Mouse (Mus musculus): ENCODE measurements at regions not wholly inside any gene's neighbourhood (a gene's known extent, or its start where the extent isn't known, plus 50 kb on each side); places are given as distances from the start of the nearest gene placed in this dataset.

DNA sequence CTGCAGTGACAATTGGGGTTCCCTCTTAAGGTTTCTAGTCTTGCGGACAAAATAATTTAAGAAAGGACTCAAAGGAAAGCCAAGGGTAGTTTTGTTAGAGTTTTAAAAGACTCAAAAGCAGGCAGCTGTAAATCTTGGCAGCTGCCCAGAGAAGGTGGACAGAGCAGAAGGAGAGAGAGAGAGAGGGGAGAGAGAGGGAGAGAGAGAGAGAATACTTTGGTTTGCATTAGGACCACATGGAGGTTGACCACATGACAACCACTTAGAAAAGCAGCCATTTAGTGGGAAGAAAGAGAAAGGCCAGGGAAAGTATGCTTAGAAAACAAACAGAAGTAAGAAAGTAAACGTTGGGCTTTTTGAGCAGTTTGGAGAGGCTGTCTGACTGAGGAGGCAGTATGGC, 177.6 kb downstream of the Dhx35 start:
- TF ChIP-seq CTCF (IDR thresholded peaks at IDR 0.05; ENCODE audit: insufficient read depth, low read length), result no peak
- TF ChIP-seq POLR2A (IDR thresholded peaks at IDR 0.05; ENCODE audit: borderline replicate concordance, extremely low read depth, low read depth, low read length), result no peak
